Mouse (Mus musculus) megakaryocyte, embryonic 14.5 days (primary cell): ENCODE measurements around the gene Mast4. TPM values are rescaled to one million over a fixed set of nuclear protein-coding genes. Genes with fewer than 3 reads are reported as not detected.

Experiments used
- H3K27me3 ChIP-seq: replicated peaks from 2 replicates; pipeline ENCODE3; 2012; ENCODE audit warnings: inconsistent platforms
- H3K36me3 ChIP-seq: replicated peaks from 2 replicates; pipeline ENCODE3; 2012; ENCODE audit warnings: low read length, inconsistent platforms, mixed read lengths
- H3K4me1 ChIP-seq: 2 replicates; pipeline ENCODE4 v1.6.1; 2012; ENCODE audit warnings: inconsistent platforms
- H3K4me3 ChIP-seq: replicated peaks from 2 replicates; pipeline ENCODE3; 2012; ENCODE audit warnings: moderate library complexity, mild to moderate bottlenecking, inconsistent platforms
- H3K9me3 ChIP-seq: 2 replicates; pipeline ENCODE4 v1.6.1; 2012; ENCODE audit warnings: inconsistent platforms
- FLI1 ChIP-seq: IDR thresholded peaks from 2 replicates; pipeline ENCODE4 v1.6.1; 2012; ENCODE audit warnings: low read length, inconsistent platforms, mixed read lengths
- GATA1 ChIP-seq: IDR thresholded peaks from 3 replicates; pipeline ENCODE4 v1.6.1; 2012; ENCODE audit warnings: mixed read lengths, low read length, inconsistent platforms, borderline replicate concordance
- polyA plus RNA-seq: library from polyadenylated mRNA; stranded (reverse); fragments of >175 nt; gene quantifications from 2 replicates; pipeline ENCODE4 v1.2.3, GENCODE M21; 2012; ENCODE audit warnings: low replicate concordance; ENCODE audit not compliant: insufficient read depth

Gene Mast4
- polyA plus RNA-seq, 1 experiment: 3.5 TPM

DNA sequence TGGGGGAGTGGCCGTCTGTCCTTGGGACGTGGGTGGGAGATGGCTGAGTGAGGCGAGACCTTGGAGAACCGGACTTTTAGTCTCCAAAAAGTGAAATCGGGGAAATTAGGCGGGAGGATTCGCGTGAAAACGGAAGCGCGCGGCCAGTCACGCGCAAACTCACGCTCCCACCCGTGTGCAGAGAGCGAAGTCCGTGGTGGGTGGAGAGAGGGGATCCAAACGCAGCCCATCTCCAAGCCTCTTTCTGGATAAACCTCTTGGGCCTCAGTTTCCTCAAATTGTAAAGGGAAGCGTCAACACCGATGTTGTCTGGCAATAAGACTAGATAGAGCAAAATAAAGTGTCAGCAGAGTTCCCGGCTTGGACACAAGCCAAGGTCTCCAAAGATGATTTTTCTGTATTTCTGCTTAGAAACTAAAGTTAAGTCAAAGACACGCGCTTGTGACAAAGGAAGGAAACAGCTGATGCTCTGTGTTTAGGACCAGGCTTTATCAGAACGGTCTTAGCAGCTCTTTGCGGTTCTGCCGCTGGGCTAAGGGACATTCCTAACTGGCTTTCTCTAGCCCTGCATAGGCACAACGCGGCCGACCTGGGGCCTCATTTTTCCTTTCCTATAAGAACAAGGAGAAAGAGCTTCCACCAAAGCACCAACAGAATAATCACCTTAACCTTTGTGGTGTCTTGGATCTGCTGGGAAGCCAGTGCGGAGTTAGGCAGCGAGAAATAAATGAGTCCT is 594 bp upstream of the Mast4 start:
- Histone ChIP-seq H3K36me3 (no peaks in the 10 kb centered on the region), H3K9me3 (peaks cover 22% of the 10 kb centered on the region), H3K4me1 (peaks cover 31% of the 10 kb centered on the region), H3K4me3 (peak overlapping the region; percentile 91), H3K27me3 (peaks cover 65% of the 10 kb centered on the region)
- TF ChIP-seq FLI1 (no peak), GATA1 (no peak)

DNA sequence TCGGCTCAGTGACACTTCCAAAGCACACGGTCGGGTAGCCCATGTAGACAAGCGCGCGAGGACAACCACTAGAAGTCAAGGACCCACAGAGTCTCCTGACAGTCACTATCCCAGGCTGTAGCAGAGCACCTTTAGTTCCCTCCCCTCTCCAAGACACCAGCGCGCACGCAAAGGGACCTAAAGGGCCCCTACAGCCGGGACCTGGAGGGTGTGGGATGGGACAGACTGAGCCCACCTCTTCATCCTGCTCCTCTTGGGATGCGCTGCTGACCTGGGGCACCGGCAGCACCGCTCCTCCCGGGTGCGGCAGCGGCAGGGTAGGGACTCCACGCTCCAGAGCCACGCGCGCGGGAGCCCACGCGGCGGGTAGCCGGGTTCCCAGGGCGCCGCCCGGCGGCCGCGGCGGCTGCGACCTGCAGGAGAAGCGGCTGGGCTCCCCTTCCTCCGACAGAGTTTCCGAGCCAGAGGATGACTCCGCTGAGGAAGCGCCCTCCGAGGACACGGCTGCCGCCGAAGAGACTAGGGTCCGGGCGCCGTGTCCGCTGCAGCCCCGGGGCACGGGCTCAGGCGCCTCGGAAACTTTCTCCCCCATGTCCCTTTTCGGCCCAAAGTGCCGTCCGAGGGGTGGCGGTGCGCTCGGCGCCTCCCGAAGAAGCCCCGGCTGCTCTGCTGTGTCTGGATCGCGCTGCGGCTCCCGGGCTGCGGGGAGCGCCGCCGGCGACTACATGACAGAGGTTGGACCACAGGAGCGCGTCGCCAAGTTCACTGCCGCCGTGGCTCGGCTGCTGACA is 501 bp downstream of the Mast4 start:
- no peaks in the 10 kb centered on the region for H3K36me3 ChIP-seq
- TF ChIP-seq GATA1 (no peak), FLI1 (no peak)
- H3K4me1 ChIP-seq: peaks cover 31% of the 10 kb centered on the region
- peaks cover 14% of the 10 kb centered on the region for H3K9me3 ChIP-seq
- peaks cover 69% of the 10 kb centered on the region for H3K27me3 ChIP-seq
- H3K4me3 ChIP-seq: peak overlapping the region; percentile 91

DNA sequence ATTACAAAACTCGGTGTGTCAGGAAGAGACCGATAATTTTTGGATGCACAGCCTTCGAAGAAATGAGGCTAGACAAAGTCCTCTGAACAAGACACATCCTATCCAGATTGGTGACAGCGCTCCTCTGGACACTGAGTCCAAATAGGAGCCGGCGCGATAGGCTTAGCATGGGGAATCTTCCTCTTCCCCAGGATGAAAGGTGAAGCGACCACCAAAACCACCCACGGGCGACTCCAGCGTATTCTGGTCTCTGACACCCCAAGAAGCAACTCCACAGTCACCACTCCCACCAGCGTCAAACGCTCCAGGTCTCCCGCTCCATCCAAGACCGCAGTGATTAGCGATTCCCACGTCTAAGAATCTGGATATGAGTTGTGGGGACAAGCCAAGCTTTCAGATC is 1.1 kb downstream of the Mast4 start:
- TF ChIP-seq FLI1 (no peak), GATA1 (no peak)
- peak overlapping the region; percentile 91 for H3K4me3 ChIP-seq
- H3K4me1 ChIP-seq: peaks cover 31% of the 10 kb centered on the region
- H3K27me3 ChIP-seq: peaks cover 72% of the 10 kb centered on the region
- H3K9me3 ChIP-seq: peaks cover 8% of the 10 kb centered on the region
- no peaks in the 10 kb centered on the region for H3K36me3 ChIP-seq

DNA sequence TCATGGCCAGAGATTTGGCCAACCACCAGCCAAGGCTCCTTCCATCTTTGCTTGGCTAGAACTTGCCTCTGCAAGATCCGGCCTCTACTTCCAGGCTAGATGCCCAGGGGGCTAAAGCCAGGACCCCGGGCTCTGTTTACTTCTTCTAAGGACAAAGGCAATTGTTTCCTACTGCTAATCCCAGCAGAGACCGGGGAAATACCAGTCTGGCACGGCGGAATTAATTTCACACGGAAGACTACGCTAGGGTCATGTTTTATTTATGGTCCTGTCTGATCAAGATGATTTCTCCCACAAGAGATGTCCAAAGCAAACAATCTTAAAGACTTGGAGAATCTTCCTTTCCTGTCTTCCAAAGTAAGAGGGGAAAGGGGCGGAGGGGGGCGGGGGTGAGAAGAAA is 1.6 kb downstream of the Mast4 start:
- H3K4me3 ChIP-seq: no peak overlapping the region
- peaks cover 31% of the 10 kb centered on the region for H3K4me1 ChIP-seq
- 0 out of 2 replicates have a peak, but pooled peaks cover 7% of the 10 kb centered on the region for H3K9me3 ChIP-seq
- TF ChIP-seq FLI1 (no peak), GATA1 (no peak)
- H3K27me3 ChIP-seq: peaks cover 72% of the 10 kb centered on the region
- H3K36me3 ChIP-seq: no peaks in the 10 kb centered on the region

DNA sequence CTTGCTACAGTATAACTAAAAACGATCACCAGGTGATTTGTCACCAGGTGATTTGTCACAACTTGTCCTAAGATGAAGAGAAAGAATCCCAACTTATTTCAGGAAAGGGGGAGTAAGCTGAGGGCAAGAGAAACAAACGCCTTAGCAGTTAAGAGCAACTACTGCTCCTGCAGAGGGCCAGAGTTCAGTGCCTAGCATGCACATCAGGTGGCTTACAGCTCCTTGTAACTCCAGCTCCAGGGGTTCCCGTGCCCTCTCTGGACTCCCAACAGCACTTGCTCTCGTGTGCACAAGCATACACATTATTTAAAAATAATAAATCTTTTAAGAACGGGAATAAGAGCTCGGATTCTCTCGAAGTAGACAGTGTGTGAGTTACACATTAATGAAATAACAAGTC is 3.2 kb downstream of the Mast4 start:
- no peak overlapping the region for H3K4me3 ChIP-seq
- H3K4me1 ChIP-seq: peaks cover 29% of the 10 kb centered on the region
- 0 out of 2 replicates have a peak, but pooled peaks cover 5% of the 10 kb centered on the region for H3K9me3 ChIP-seq
- no peaks in the 10 kb centered on the region for H3K36me3 ChIP-seq
- H3K27me3 ChIP-seq: peaks cover 70% of the 10 kb centered on the region
- no peak for TF ChIP-seq GATA1
- TF ChIP-seq FLI1: no peak

DNA sequence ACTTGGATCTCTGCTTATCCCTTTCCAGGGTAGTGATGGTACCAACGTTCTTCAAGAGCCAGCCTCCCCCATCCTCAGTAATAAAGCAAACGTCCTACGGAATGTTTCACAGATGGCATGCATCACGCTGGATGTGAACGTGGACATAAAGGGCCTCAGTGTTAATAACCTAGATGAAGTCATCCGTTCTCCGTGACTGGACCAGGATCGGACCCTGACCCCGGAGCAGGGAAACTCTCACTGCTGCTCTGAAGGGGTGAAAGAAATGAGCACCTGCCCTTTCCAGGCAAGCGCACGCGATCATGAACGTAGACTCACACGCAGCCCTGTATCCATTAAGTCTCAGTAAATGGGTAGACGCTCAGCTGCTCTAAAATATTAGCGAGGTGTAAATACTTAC is 6.0 kb downstream of the Mast4 start:
- Histone ChIP-seq H3K4me1 (peaks cover 2% of the 10 kb centered on the region), H3K4me3 (no peak overlapping the region), H3K36me3 (no peaks in the 10 kb centered on the region), H3K27me3 (peaks cover 42% of the 10 kb centered on the region), H3K9me3 (peaks cover 17% of the 10 kb centered on the region)
- TF ChIP-seq FLI1 (no peak), GATA1 (no peak)

DNA sequence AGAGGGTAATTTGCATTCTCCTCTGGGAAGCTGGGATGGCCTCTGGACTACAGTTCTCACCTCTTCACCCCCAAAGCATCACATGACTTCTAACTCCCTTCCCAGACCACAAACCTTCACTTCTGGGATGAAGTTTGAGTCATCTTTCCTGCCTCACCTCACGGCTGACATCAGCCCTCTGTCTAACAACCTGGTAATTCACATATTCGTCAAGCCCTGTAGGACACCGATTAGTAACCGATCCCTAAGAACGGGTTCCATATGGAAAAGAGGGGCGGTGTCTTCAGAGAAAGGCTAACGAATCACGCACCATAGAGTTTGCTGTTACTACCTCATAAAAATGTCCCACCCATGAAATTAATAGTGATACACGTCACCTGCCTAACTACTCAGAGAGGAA is 6.5 kb downstream of the Mast4 start:
- no peaks in the 10 kb centered on the region for H3K36me3 ChIP-seq
- no peaks in the 10 kb centered on the region for H3K4me1 ChIP-seq
- H3K9me3 ChIP-seq: peaks cover 20% of the 10 kb centered on the region
- H3K4me3 ChIP-seq: no peak overlapping the region
- peaks cover 38% of the 10 kb centered on the region for H3K27me3 ChIP-seq
- TF ChIP-seq FLI1: no peak

DNA sequence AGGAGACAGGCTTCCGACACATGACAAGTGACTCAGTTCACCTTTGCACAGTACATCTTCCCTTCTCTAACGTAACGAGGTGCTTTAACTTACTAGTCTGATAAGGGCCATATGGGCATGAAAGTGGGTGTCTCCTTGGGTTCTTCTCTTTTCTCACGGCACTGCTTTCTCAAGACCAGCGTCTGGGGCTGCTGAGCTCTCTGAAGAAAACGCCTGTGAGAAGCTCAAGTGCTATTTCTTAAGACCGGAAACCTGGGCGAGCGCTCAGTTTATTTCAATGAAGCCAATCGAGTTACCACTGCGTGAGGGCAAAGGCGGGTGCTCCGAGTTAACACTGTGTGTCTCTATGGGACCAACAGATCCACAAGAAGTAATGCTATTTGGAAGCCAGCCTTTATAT is 8.1 kb downstream of the Mast4 start:
- Histone ChIP-seq H3K27me3 (peaks cover 23% of the 10 kb centered on the region), H3K36me3 (no peaks in the 10 kb centered on the region)
- no peak for TF ChIP-seq GATA1

DNA sequence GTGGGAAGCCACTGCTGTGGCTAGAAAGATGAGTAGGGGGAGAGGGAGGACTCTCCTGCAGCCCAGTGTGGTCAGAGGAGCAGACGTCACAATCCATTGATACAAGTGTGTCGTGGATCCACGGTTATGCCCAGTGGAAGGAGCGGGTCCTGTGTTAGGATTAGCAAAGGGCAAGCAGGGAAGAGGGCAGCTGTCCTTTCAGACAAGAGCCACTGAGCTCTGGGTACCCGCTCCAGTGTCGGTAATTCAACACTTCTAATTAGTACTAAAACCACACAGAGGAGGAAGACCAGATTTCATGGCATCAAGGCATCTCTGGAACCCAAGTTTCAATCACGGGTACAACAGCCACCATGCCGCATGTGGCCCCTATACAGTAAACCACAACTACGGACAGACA is 14.4 kb downstream of the Mast4 start:
- no peak for TF ChIP-seq GATA1
- TF ChIP-seq FLI1: no peak
- Histone ChIP-seq H3K4me1 (peaks cover 6% of the 10 kb centered on the region; the same call in 1 of the 2 replicates), H3K27me3 (peaks cover 9% of the 10 kb centered on the region), H3K36me3 (no peaks in the 10 kb centered on the region), H3K9me3 (peaks cover 26% of the 10 kb centered on the region), H3K4me3 (no peak overlapping the region)

More for the DNA sequence above, 8.1 kb downstream of the Mast4 start:
- Histone ChIP-seq H3K9me3 (peaks cover 29% of the 10 kb centered on the region), H3K4me1 (peaks cover 3% of the 10 kb centered on the region; the same call in 1 of the 2 replicates), H3K4me3 (no peak overlapping the region)

DNA sequence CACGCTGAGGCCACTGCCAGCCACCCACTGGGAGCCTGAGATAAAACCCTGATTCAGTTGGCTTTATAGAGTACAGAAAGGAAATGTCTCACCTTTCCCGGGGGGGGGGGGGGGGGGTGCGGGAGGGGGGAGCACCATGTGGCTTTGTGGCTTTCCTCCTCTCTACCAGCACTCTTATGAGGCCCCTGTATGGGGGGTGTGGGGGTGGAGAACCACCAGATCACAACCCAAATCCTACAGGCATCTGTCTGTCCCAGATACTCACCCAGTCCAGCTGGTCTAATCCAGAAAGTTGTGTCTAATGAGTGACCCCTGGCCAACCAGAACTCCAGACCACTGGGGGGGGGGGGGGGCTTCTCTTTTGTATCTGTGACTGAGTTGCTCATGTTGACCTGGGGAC is 15.0 kb downstream of the Mast4 start:
- Histone ChIP-seq H3K4me1 (peaks cover 6% of the 10 kb centered on the region; the same call in 1 of the 2 replicates), H3K27me3 (peaks cover 9% of the 10 kb centered on the region), H3K9me3 (peaks cover 26% of the 10 kb centered on the region), H3K4me3 (no peak overlapping the region), H3K36me3 (no peaks in the 10 kb centered on the region)
- TF ChIP-seq FLI1: no peak

DNA sequence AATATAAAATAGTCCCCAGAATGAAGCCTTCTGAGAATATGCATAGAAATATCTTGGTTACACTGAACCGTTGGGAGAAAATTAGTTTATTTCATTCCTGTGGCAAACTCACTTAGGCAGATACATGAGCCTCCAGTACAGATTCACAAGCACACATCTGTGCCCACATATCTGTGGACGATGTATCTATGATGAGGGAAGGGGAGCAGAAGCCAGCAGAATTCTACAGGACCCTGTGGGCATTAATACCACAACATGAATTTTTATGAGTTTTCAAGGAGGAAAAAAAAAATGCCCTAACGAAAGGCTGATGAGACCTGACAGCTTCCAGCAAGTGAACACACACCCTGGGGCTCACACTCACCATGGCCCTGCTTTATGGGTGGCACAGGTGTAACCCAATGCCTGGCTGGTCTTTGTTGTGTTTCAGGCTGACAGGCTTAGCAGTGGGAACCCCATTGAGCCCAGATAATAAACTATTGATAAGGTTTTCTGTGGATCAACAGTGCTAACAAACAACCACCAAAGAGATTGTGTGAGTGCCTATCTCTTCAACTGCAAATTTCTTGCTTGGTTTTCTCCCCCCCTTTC is 17.4 kb downstream of the Mast4 start:
- no peak overlapping the region for H3K4me3 ChIP-seq
- H3K27me3 ChIP-seq: peaks cover 9% of the 10 kb centered on the region
- H3K36me3 ChIP-seq: no peaks in the 10 kb centered on the region
- peaks cover 6% of the 10 kb centered on the region; the same call in 1 of the 2 replicates for H3K4me1 ChIP-seq
- TF ChIP-seq FLI1 (no peak), GATA1 (no peak)
- peaks cover 8% of the 10 kb centered on the region for H3K9me3 ChIP-seq
